Mouse (Mus musculus): ENCODE data around the gene Raf1. TPM values are rescaled to one million over a fixed set of nuclear protein-coding genes. Genes with fewer than 3 reads are reported as not detected.

Raf1 gene
- polyA plus RNA-seq, 1 experiment from 2014 or later = 70.1 TPM

DNA sequence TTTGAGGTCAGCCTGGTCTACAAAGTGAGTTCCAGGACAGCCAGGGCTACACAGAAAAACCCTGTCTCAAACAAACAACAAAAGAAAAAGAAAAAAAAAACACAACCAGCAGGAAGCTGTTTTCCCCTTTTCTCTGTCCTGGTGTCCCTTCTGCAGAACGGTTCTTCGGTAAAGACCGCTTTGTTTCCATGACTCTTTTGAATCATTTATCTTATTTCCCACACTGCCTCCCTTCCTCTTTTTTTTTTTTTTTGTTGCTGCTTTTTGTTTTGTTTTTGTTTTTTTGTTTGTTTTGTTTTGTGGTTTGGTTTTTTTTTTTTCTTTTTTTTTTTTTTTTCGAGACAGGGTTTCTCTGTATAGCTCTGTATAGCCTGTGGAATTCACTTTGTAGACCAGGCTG, 83.2 kb downstream of the Raf1 start:
- no peaks in the 10 kb centered on the region for H3K9me3 ChIP-seq (ENCODE audit: control insufficient read depth, low read length)
- ATAC-seq (replicated peaks; ENCODE audit: low FRiP score) = no peak
- no peaks in the 10 kb centered on the region for H3K36me3 ChIP-seq (ENCODE audit: control insufficient read depth, insufficient read depth, low read length)
- DNase-seq (ENCODE audit: low spot score) = no peak
- no peaks in the 10 kb centered on the region; the same call in 1 of the 2 replicates for H3K27me3 ChIP-seq (replicated peaks; ENCODE audit: control insufficient read depth, insufficient read depth, low read length)
- no peak overlapping the region for H3K9ac ChIP-seq (ENCODE audit: low read depth, low read length)
- WGBS = 71% methylated on average over 4 of the region's 4 CpGs
- H3K27ac ChIP-seq (ENCODE audit: low read depth, low read length) = no peak overlapping the region
- H3K4me1 ChIP-seq (replicated peaks; ENCODE audit: control insufficient read depth, insufficient read depth, low read length) = no peaks in the 10 kb centered on the region
- H3K4me3 ChIP-seq (ENCODE audit: low read depth, low read length) = no peak overlapping the region
- H3K4me2 ChIP-seq = no peak overlapping the region

DNA sequence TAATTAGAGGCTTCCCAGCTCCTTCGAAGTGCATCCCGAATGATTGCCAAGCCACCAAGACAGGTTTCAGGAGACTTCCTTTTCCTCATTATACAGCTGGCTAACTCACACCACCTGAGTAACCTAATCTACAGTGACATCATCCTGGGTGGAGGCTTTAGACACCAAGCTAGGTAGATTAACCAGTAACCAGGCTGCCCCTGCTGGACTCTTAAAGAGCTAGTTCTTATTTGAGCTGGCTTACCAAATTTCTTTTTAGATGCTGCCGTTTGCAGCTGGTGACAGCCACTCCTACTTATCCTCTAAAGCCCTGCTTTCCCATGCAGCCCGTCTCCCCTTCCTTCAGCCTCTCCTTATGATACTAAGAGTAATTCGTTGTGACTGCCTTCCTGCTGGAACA, 84.0 kb downstream of the Raf1 start, which contains the start of gene Mkrn2os:
Gene Mkrn2os (minus strand): TSS at position 119 of the 400 bp plus-strand sequence.
- WGBS = 56% methylated on average over 5 of the region's 5 CpGs
- Histone ChIP-seq H3K27ac (ENCODE audit: low read depth, low read length) (no peak within 1 kb of the TSS), H3K9ac (ENCODE audit: low read depth, low read length) (peak within 1 kb of the TSS; percentile 22; the same call in 1 of the 2 replicates), H3K4me3 (ENCODE audit: low read depth, low read length) (0 out of 2 replicates have a peak within 1 kb of the TSS, but pooled peaks have one; percentile 5), H3K4me1 (replicated peaks; ENCODE audit: control insufficient read depth, insufficient read depth, low read length) (no peaks in the 10 kb centered on the region), H3K9me3 (ENCODE audit: control insufficient read depth, low read length) (no peaks in the 10 kb centered on the region), H3K36me3 (ENCODE audit: control insufficient read depth, insufficient read depth, low read length) (no peaks in the 10 kb centered on the region), H3K4me2 (peak within 1 kb of the TSS; percentile 43), H3K27me3 (replicated peaks; ENCODE audit: control insufficient read depth, insufficient read depth, low read length) (no peaks in the 10 kb centered on the region; the same call in 1 of the 2 replicates)
- ATAC-seq (replicated peaks; ENCODE audit: low FRiP score) (no peak), DNase-seq (ENCODE audit: low spot score) (no peak)

DNA sequence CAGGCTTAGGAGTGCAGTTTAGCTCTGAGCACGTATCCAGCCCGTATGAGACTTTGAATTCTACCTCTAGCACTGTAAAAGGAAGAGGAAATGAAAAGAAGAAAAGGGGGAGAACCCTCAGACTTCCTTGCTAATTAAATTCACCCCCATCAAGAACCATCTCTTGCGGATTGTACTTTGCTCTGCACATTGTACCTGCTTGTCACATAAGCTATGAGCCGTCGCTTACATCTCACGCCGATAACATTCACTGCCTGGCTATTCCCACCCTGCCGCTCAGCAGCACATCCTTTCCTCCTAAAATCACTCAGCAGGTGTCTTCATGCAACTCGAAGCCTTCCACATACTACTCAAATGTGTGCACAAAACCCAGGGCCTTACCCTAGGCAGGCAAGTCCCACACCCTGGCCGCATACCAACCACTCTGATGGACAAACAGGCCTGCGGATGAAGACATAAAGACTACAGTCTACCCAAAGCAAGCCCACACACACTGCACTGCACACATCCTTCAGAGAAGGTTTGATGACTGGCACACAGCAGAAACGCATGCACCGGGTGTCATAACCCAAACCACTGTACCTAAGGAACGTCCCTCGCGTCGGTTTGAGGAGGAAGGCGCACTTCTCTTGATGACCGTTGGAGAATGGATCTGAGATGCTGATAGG, 84.6 kb downstream of the Raf1 start:
- no peaks in the 10 kb centered on the region for H3K4me1 ChIP-seq (replicated peaks; ENCODE audit: control insufficient read depth, insufficient read depth, low read length)
- ATAC-seq (replicated peaks; ENCODE audit: low FRiP score) = no peak
- no peaks in the 10 kb centered on the region; the same call in 1 of the 2 replicates for H3K27me3 ChIP-seq (replicated peaks; ENCODE audit: control insufficient read depth, insufficient read depth, low read length)
- no peaks in the 10 kb centered on the region for H3K36me3 ChIP-seq (ENCODE audit: control insufficient read depth, insufficient read depth, low read length)
- H3K4me3 ChIP-seq (ENCODE audit: low read depth, low read length) = 0 out of 2 replicates have a peak overlapping the region, but pooled peaks have one; percentile 5
- peak overlapping the region; percentile 21 for H3K4me2 ChIP-seq
- 83% methylated on average over 19 of the region's 19 CpGs for WGBS
- H3K9ac ChIP-seq (ENCODE audit: low read depth, low read length) = no peak overlapping the region
- H3K9me3 ChIP-seq (ENCODE audit: control insufficient read depth, low read length) = no peaks in the 10 kb centered on the region
- no peak for DNase-seq (ENCODE audit: low spot score)
- H3K27ac ChIP-seq (ENCODE audit: low read depth, low read length) = no peak overlapping the region

DNA sequence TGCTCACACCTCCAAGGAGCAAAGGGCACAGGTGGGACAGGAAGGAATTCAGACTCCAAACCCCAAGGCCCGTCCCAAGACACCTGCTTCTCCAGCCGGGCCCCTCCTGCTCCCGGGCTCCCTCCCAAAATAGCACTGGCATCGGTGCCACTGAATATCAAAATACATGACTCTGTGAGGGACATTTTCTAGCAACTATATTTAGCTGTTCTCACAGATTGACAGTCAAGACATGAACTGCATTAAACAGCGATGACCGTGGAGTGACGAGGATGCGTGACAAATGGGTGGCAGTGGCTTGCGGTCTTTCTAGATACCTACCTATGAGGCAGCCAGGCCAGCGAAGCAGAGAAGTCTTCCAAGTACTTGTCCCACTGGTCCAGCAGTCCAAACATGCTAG, 90.1 kb downstream of the Raf1 start:
- DNase-seq (ENCODE audit: low spot score) (no peak), ATAC-seq (replicated peaks; ENCODE audit: low FRiP score) (no peak)
- Histone ChIP-seq H3K27ac (ENCODE audit: low read depth, low read length) (no peak overlapping the region), H3K4me3 (ENCODE audit: low read depth, low read length) (no peak overlapping the region), H3K9ac (ENCODE audit: low read depth, low read length) (no peak overlapping the region), H3K4me1 (replicated peaks; ENCODE audit: control insufficient read depth, insufficient read depth, low read length) (no peaks in the 10 kb centered on the region), H3K4me2 (no peak overlapping the region), H3K27me3 (replicated peaks; ENCODE audit: control insufficient read depth, insufficient read depth, low read length) (no peaks in the 10 kb centered on the region), H3K36me3 (ENCODE audit: control insufficient read depth, insufficient read depth, low read length) (no peaks in the 10 kb centered on the region), H3K9me3 (ENCODE audit: control insufficient read depth, low read length) (no peaks in the 10 kb centered on the region)
- WGBS = 86% methylated on average over 10 of the region's 10 CpGs

DNA sequence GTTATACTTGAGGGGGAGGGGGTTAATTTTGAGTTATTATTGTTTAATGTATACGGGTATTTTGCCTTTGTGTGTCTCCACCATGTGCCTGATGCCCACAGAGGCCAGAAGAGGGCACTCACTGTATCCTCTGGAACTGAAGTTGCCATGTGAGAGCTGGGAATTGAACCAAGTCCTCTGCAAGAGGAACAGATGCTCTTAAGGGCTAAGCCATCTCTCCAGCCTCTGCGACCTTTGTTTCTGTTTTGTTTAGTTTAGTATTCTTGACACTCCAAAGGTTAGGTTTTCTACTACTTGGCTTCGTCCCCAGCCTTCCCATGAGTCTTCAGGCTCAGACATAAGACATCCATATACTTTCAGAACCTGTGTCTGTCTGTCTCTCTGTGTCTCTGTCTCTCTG, 92.3 kb downstream of the Raf1 start:
- H3K27ac ChIP-seq (ENCODE audit: low read depth, low read length) = no peak overlapping the region

DNA sequence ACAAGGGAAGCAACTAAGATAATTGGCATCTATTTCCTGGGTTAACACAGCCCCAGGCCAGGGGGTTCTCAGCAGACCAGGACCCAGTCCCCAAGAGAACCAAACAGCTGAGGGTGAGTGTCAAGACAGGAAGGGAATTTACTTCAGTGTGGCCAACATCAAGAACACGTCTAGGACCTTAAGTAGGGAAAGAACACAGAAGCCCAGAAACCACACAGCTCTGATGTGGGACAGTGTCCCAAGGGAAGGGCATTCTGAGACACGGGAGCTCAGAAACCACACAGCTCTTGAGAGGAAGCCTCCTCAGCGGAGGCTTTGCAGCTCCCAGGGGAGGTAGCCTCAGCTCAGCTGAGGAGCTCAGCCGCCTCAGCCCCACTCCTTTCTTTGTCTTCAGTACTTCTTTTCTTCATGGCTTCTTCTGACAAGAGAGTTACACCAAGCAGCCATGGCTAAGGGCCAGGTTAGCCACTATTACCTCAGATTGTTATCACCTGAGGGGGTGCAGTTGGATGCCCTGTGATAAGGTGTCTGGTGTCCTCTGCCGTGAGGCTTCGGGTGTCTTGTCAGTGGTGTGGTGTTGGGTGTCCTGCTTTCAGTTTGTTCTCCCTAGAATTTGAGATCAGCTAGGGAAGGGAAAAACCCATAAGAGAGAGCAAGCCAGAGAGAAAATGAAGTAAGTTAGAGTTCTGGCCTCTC, 92.9 kb downstream of the Raf1 start:
- Histone ChIP-seq H3K27ac (ENCODE audit: low read depth, low read length) (no peak overlapping the region), H3K27me3 (replicated peaks; ENCODE audit: control insufficient read depth, insufficient read depth, low read length) (no peaks in the 10 kb centered on the region), H3K4me3 (ENCODE audit: low read depth, low read length) (no peak overlapping the region), H3K4me2 (no peak overlapping the region), H3K9ac (ENCODE audit: low read depth, low read length) (no peak overlapping the region), H3K36me3 (ENCODE audit: control insufficient read depth, insufficient read depth, low read length) (0 out of 2 replicates have a peak, but pooled peaks cover 1% of the 10 kb centered on the region), H3K4me1 (replicated peaks; ENCODE audit: control insufficient read depth, insufficient read depth, low read length) (no peaks in the 10 kb centered on the region), H3K9me3 (ENCODE audit: control insufficient read depth, low read length) (no peaks in the 10 kb centered on the region)
- DNase-seq (ENCODE audit: low spot score) (no peak), ATAC-seq (replicated peaks; ENCODE audit: low FRiP score) (no peak)
- 68% methylated on average over 6 of the region's 6 CpGs for WGBS

More for the DNA sequence above, 92.3 kb downstream of the Raf1 start:
- WGBS = 68% methylated on average over 3 of the region's 3 CpGs
- Histone ChIP-seq H3K9ac (ENCODE audit: low read depth, low read length) (no peak overlapping the region), H3K4me3 (ENCODE audit: low read depth, low read length) (no peak overlapping the region), H3K4me1 (replicated peaks; ENCODE audit: control insufficient read depth, insufficient read depth, low read length) (no peaks in the 10 kb centered on the region), H3K9me3 (ENCODE audit: control insufficient read depth, low read length) (no peaks in the 10 kb centered on the region), H3K27me3 (replicated peaks; ENCODE audit: control insufficient read depth, insufficient read depth, low read length) (no peaks in the 10 kb centered on the region), H3K4me2 (no peak overlapping the region), H3K36me3 (ENCODE audit: control insufficient read depth, insufficient read depth, low read length) (no peaks in the 10 kb centered on the region)
- DNase-seq (ENCODE audit: low spot score) (no peak), ATAC-seq (replicated peaks; ENCODE audit: low FRiP score) (no peak)

DNA sequence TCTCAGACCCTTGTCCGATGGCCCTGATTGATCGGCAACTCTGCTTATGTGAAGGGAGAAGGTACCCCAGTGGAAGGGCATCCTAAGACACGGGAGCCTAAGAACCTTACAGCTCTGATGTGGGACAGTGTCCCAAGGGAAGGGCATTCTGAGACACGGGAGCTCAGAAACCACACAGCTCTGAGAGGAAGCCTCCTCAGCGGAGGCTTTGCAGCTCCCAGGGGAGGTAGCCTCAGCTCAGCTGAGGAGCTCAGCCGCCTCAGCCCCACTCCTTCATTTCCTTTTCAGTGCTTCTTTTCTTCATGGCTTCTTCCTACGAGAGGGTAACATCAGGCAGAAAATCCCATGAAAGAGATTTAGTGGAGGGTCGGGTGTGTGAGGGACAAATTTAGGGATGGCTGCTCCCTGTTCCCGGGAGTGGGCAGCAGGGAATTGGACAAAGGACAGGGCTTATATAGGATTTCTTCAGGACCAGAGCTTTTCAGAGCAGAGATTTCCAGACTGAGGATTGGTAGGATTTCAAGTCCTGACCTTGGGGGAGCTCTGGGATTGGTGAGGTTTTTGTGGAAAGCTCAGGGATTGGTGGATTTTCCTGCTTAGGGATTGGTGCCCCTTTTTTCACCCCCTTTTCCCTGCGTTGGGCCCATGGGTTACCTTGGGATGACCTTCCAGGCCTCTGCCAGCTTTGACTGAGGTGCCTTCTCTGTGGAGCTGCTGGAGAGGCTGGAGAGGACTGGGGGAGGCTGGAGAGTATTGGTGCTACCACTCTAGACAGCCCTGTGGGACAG, 93.9 kb downstream of the Raf1 start:
- Histone ChIP-seq H3K4me3 (ENCODE audit: low read depth, low read length) (no peak overlapping the region), H3K4me2 (no peak overlapping the region), H3K4me1 (replicated peaks; ENCODE audit: control insufficient read depth, insufficient read depth, low read length) (no peaks in the 10 kb centered on the region), H3K9me3 (ENCODE audit: control insufficient read depth, low read length) (no peaks in the 10 kb centered on the region), H3K36me3 (ENCODE audit: control insufficient read depth, insufficient read depth, low read length) (peaks cover 8% of the 10 kb centered on the region; the same call in 1 of the 2 replicates), H3K27me3 (replicated peaks; ENCODE audit: control insufficient read depth, insufficient read depth, low read length) (no peaks in the 10 kb centered on the region), H3K27ac (ENCODE audit: low read depth, low read length) (no peak overlapping the region), H3K9ac (ENCODE audit: low read depth, low read length) (no peak overlapping the region)
- no peak for DNase-seq (ENCODE audit: low spot score)
- 76% methylated on average over 10 of the region's 10 CpGs for WGBS
- ATAC-seq (replicated peaks; ENCODE audit: low FRiP score) = no peak

DNA sequence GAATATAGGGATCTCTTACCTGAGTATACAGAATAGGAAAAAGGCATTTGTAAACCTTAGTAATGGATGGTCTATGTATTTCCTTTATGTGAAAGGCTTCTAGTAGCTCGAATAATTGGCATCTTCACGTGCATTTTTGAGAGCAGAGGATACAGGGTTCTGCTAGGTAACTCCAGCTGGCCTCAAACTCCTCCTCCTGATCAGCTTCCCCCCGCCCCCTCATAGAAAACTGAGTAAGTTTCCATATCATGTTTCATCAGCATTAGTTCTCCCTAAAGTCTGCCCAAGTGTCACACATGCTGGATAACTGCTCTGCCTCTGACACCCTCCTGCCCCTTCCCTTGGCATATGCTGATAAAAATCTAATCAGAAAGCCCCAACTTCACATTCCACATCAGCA, 95.6 kb downstream of the Raf1 start:
- DNase-seq (ENCODE audit: low spot score) (no peak), ATAC-seq (replicated peaks; ENCODE audit: low FRiP score) (no peak)
- Histone ChIP-seq H3K9me3 (ENCODE audit: control insufficient read depth, low read length) (no peaks in the 10 kb centered on the region), H3K27ac (ENCODE audit: low read depth, low read length) (no peak overlapping the region), H3K9ac (ENCODE audit: low read depth, low read length) (no peak overlapping the region), H3K4me3 (ENCODE audit: low read depth, low read length) (no peak overlapping the region), H3K36me3 (ENCODE audit: control insufficient read depth, insufficient read depth, low read length) (peaks cover 16% of the 10 kb centered on the region), H3K4me1 (replicated peaks; ENCODE audit: control insufficient read depth, insufficient read depth, low read length) (no peaks in the 10 kb centered on the region), H3K27me3 (replicated peaks; ENCODE audit: control insufficient read depth, insufficient read depth, low read length) (no peaks in the 10 kb centered on the region), H3K4me2 (no peak overlapping the region)
- 84% methylated on average over 3 of the region's 3 CpGs for WGBS

Measured in liver, embryonic 11.5 days (tissue).